Mouse (Mus musculus) lung, postnatal 0 days (tissue): ENCODE data around the gene 0610037L13Rik. TPM values are rescaled to one million over a fixed set of nuclear protein-coding genes. Genes with fewer than 3 reads are reported as not detected.

ENCODE experiments used
- ATAC-seq: fragments of 200-750 bp; cut with Nextera tagmentation; 2 replicates; pipeline ENCODE4 v1.8.0; 2017; ENCODE audit warnings: moderate library complexity
- DNase-seq: peaks from one replicate; pipeline ENCODE4 v3.0.0-alpha.2; 2016; ENCODE audit warnings: low spot score
- H3K27ac ChIP-seq: fragments of 300-500 bp; sonication (generic); 2 replicates; pipeline ENCODE4 v1.5.1; 2014; ENCODE audit warnings: antibody characterized with exemption, mild to moderate bottlenecking, low read length, mixed read lengths
- H3K27me3 ChIP-seq: fragments of 300-500 bp; sonication (generic); replicated peaks from 2 replicates; pipeline ENCODE4 v1.6.1; 2014; ENCODE audit warnings: low read length, mixed read lengths; ENCODE audit not compliant: insufficient read depth
- H3K36me3 ChIP-seq: fragments of 300-500 bp; sonication (generic); 2 replicates; pipeline ENCODE4 v1.6.1; 2014; ENCODE audit warnings: low read length, mixed read lengths; ENCODE audit not compliant: insufficient read depth
- H3K4me1 ChIP-seq: fragments of 300-500 bp; sonication (generic); 2 replicates; pipeline ENCODE4 v1.6.1; 2014; ENCODE audit warnings: antibody characterized with exemption, low read depth, low read length, mixed read lengths; ENCODE audit not compliant: insufficient read depth
- H3K4me2 ChIP-seq: fragments of 300-500 bp; sonication (generic); replicated peaks from 2 replicates; pipeline ENCODE4 v1.6.1; 2014; ENCODE audit warnings: low read depth, mild to moderate bottlenecking, low read length, moderate library complexity, mixed read lengths
- H3K4me3 ChIP-seq: fragments of 300-500 bp; sonication (generic); 2 replicates; pipeline ENCODE4 v1.5.1; 2014; ENCODE audit warnings: low read depth, low read length
- H3K9ac ChIP-seq: fragments of 300-500 bp; sonication (generic); replicated peaks from 2 replicates; pipeline ENCODE4 v1.6.1; 2014; ENCODE audit warnings: low read depth, mild to moderate bottlenecking
- H3K9me3 ChIP-seq: fragments of 300-500 bp; sonication (generic); 2 replicates; pipeline ENCODE4 v1.6.1; 2016; ENCODE audit warnings: low read length, mixed read lengths
- CTCF ChIP-seq: IDR thresholded peaks from 2 replicates; pipeline ENCODE4 v1.5.1; 2016; ENCODE audit warnings: antibody characterized with exemption, mild to moderate bottlenecking
- EP300 ChIP-seq: IDR thresholded peaks from 2 replicates; pipeline ENCODE4 v1.6.1; 2016; ENCODE audit warnings: antibody characterized with exemption, mild to moderate bottlenecking, control low read depth
- WGBS: fragments of 180-500 bp; shearing (Covaris S2); extraction: QIAGEN DNeasy Blood & Tissue Kit; methylation state at CpG from one replicate; pipeline ENCODE4 v1.1.7; 2014; 5-methylcytosine and 5-hydroxymethylcytosine counted together
- polyA plus RNA-seq: library from polyadenylated mRNA; unstranded; fragments of >200 nt; fragmentation: Nextera tagmentation; extraction: Ambion mirVana; gene quantifications from 2 replicates; pipeline ENCODE4 v1.2.1, GENCODE M21; 2015

0610037L13Rik gene
- polyA plus RNA-seq, 1 experiment from 2014 or later, result 92.4 TPM

GRCm38 (mm10) chr4:107921952-107922351, 32.3 kb downstream of the 0610037L13Rik start:
- H3K27ac ChIP-seq, result peak overlapping the region; percentile 90; the same call in 1 of the 2 replicates
- ATAC-seq (0 out of 2 replicates have a peak, but pooled peaks have one; percentile 5), DNase-seq (peak; percentile 68)
- H3K4me2 ChIP-seq, result peak overlapping the region; percentile 86
- H3K36me3 ChIP-seq, result no peaks in the 10 kb centered on the region
- no peak overlapping the region for H3K4me3 ChIP-seq
- H3K9ac ChIP-seq, result no peak overlapping the region
- TF ChIP-seq EP300 (no peak), CTCF (no peak)
- 50% methylated on average over 4 of the region's 4 CpGs for WGBS
- H3K4me1 ChIP-seq, result peaks cover 8% of the 10 kb centered on the region; the same call in 1 of the 2 replicates
- no peaks in the 10 kb centered on the region for H3K9me3 ChIP-seq
- H3K27me3 ChIP-seq, result no peaks in the 10 kb centered on the region

- peak; percentile 99 for DNase-seq
- no peaks in the 10 kb centered on the region for H3K27me3 ChIP-seq
- H3K4me2 ChIP-seq, result peak within 1 kb of the TSS; percentile 86
- H3K9me3 ChIP-seq, result no peaks in the 10 kb centered on the region
- H3K4me3 ChIP-seq, result peak within 1 kb of the TSS; percentile 72
- no peaks in the 10 kb centered on the region for H3K36me3 ChIP-seq
- H3K4me1 ChIP-seq, result peaks cover 8% of the 10 kb centered on the region; the same call in 1 of the 2 replicates
- peak within 1 kb of the TSS; percentile 90 for H3K27ac ChIP-seq
- ATAC-seq, result peak; percentile 99
- TF ChIP-seq CTCF, result peak; percentile 60
- TF ChIP-seq EP300, result peak; percentile 55; the same call in 1 of the 2 replicates
- 1% methylated on average over 29 of the region's 38 CpGs for WGBS
- H3K9ac ChIP-seq, result peak within 1 kb of the TSS; percentile 89
Observed at GRCm38 (mm10) chr4:107923145-107923802, 33.7 kb downstream of the 0610037L13Rik start, which contains the start of gene Cpt2. Cpt2 (minus strand) TSS chr4:107923610.

- Histone ChIP-seq H3K4me1 (peaks cover 8% of the 10 kb centered on the region; the same call in 1 of the 2 replicates), H3K9me3 (no peaks in the 10 kb centered on the region), H3K36me3 (no peaks in the 10 kb centered on the region), H3K4me2 (peak overlapping the region; percentile 86), H3K27ac (peak overlapping the region; percentile 48; the same call in 1 of the 2 replicates), H3K9ac (no peak overlapping the region), H3K27me3 (no peaks in the 10 kb centered on the region), H3K4me3 (peak overlapping the region; percentile 72)
- 29% methylated on average over 7 of the region's 7 CpGs for WGBS
- TF ChIP-seq CTCF (no peak), EP300 (no peak)
- ATAC-seq, result no peak
- DNase-seq, result no peak
Observed at GRCm38 (mm10) chr4:107923803-107924194, 34.2 kb downstream of the 0610037L13Rik start.

GRCm38 (mm10) chr4:107928269-107928668, 38.7 kb downstream of the 0610037L13Rik start:
- no peak for ATAC-seq

GRCm38 (mm10) chr4:107928726-107929125, 39.1 kb downstream of the 0610037L13Rik start:
- H3K4me1 ChIP-seq, result no peaks in the 10 kb centered on the region
- no peak overlapping the region for H3K4me2 ChIP-seq
- no peaks in the 10 kb centered on the region for H3K36me3 ChIP-seq
- no peak overlapping the region for H3K9ac ChIP-seq
- H3K4me3 ChIP-seq, result no peak overlapping the region
- H3K27ac ChIP-seq, result no peak overlapping the region
- H3K27me3 ChIP-seq, result no peaks in the 10 kb centered on the region
- TF ChIP-seq CTCF, result no peak
- no peak for TF ChIP-seq EP300
- 79% methylated on average over 2 of the region's 2 CpGs for WGBS
- DNase-seq (no peak), ATAC-seq (no peak)
- no peaks in the 10 kb centered on the region for H3K9me3 ChIP-seq

More at GRCm38 (mm10) chr4:107928269-107928668, 38.7 kb downstream of the 0610037L13Rik start:
- no peak overlapping the region for H3K4me3 ChIP-seq
- TF ChIP-seq CTCF (no peak), EP300 (no peak)
- WGBS, result 57% methylated on average over 2 of the region's 2 CpGs
- H3K27me3 ChIP-seq, result no peaks in the 10 kb centered on the region
- H3K27ac ChIP-seq, result no peak overlapping the region
- no peak overlapping the region for H3K4me2 ChIP-seq
- no peak for DNase-seq
- no peaks in the 10 kb centered on the region for H3K9me3 ChIP-seq
- H3K4me1 ChIP-seq, result no peaks in the 10 kb centered on the region
- no peak overlapping the region for H3K9ac ChIP-seq
- H3K36me3 ChIP-seq, result no peaks in the 10 kb centered on the region

GRCm38 (mm10) chr4:107931453-107931852, 41.8 kb downstream of the 0610037L13Rik start:
- H3K9ac ChIP-seq, result no peak overlapping the region
- H3K4me2 ChIP-seq, result no peak overlapping the region
- H3K27me3 ChIP-seq, result no peaks in the 10 kb centered on the region
- ATAC-seq (no peak), DNase-seq (no peak)
- no peaks in the 10 kb centered on the region for H3K9me3 ChIP-seq
- H3K4me1 ChIP-seq, result no peaks in the 10 kb centered on the region
- no peak overlapping the region for H3K4me3 ChIP-seq
- TF ChIP-seq CTCF, result peak; percentile 32
- TF ChIP-seq EP300, result no peak
- WGBS, result 61% methylated on average over 3 of the region's 3 CpGs
- no peak overlapping the region for H3K27ac ChIP-seq
- no peaks in the 10 kb centered on the region for H3K36me3 ChIP-seq
